Mouse (Mus musculus): Measurements from ENCODE around the gene Sgip1.

Gene Sgip1

DNA sequence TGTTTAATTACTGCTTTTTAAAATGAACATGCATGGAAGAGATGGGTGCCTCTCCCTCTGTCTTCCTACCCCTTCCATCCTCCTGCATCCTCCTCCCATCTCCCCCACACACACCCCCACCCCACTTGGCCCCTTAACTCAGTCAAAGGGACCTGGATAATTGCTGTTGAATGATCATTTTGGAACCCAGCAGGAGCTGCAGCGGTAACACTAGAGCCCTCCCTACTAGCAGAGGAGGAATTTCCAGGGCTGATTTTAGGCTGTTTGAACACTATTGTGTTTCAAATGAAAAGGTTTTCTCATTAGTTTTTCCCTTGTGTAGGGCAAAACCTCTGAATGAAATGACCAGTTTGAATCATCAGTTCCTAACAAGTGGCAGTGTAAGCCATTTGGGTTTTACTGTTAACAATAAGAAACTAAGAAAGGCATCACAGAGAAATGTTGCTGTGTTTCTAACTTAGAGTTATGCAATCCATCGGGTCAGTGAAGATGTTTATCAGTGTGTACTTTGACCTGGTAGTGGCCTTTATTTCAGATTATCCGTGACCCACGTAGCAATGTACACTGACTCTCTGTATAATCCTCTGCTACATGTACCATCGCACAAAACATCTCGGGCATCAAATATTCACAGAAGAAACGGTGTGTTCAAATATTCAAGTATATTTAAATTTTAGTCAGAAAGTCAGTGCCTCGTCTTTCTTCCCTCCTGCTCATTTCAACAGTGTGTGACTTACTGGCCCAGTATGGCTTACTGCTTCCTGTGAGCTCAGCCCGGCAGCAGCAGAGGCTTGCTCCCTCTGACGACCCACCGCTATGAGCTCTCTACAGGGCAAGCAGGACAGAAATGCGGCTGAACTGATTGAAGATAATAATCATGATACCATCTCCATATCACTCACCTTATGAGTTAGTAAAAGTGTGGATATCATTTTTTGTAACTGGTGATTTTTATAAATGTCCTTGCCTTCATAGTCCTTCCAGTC, 235.5 kb downstream of the Sgip1 start:
- no peak for DNase-seq (ENCODE audit: low spot score in 2 of 2)

- DNase-seq (ENCODE audit: low spot score in 2 of 2), result no peak
Measured at GRCm38 (mm10) chr4:102977778-102978321, 236.8 kb downstream of the Sgip1 start.

DNA sequence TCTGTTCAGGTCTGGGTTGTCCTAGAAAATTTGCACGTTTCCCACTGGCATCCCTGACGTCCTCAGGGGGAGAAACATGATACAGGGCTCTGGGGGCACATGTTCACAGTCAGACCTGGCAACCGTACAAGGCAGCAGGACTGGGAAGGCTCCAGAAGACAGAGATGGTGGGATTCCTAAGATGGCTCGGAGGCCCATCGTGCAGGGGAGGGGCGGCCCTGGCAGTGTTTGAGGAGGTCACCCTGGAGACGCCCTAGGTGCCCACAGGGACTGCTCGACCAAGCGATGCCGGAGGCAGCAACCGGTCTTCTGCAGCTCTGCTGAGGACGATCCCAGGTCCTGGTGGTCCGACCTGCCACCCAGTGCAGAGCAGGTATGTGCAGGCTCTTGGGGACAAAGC, 237.3 kb downstream of the Sgip1 start, which contains the start of gene Tctex1d1:
Tctex1d1 (plus strand) TSS at position 167 of the 400 bp plus-strand sequence.
- no peak for DNase-seq (ENCODE audit: low spot score in 2 of 2)

GRCm38 (mm10) chr4:102979385-102979784, 238.3 kb downstream of the Sgip1 start:
- DNase-seq (ENCODE audit: low spot score in 2 of 2), result no peak

- no peak for DNase-seq (ENCODE audit: low spot score in 2 of 2)
Measured at GRCm38 (mm10) chr4:102981709-102982108, 240.6 kb downstream of the Sgip1 start.

GRCm38 (mm10) chr4:102986173-102986572, 245.1 kb downstream of the Sgip1 start:
- DNase-seq (ENCODE audit: low spot score in 2 of 2), result no peak

DNA sequence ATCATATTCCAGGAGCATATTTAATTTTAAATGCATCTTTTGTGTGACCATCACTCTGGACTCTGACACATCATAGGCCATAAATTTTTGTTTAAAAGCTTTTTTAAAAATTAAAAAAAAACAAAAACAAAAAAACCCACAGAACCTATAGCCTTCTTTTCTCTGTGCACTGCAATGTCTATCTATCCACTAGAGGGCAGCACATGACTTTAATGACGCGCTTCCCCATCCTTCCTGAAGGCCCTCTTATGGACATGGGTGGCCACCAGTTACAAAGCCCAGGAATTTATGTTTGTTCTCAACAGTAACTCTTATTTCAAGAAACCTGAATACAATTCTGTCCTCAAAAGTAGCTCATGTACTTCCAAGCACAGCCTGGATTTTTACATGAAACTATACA, 245.8 kb downstream of the Sgip1 start:
- peak in 1 of 2 experiments; percentile 13 for DNase-seq (ENCODE audit: low spot score in 2 of 2)

DNA sequence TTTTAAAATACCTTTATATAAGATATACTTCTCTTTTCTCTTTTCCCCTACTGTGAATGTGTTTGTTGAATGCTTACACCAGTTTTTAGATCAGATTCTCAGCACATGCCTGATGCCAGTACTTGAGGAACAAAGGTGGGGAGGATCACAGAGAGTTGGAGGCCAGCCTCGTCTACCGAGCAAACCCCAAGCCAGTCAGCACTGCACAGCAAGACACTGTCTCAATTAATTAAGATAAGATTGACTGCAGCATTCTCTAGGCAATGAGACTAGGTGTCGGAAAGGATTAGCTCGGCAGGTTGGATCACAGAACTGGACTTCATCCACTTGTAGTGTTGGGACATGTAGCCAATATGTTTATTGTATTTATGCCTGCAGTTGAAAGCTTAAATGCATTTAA, 246.2 kb downstream of the Sgip1 start:
- no peak for DNase-seq (ENCODE audit: low spot score in 2 of 2)

DNA sequence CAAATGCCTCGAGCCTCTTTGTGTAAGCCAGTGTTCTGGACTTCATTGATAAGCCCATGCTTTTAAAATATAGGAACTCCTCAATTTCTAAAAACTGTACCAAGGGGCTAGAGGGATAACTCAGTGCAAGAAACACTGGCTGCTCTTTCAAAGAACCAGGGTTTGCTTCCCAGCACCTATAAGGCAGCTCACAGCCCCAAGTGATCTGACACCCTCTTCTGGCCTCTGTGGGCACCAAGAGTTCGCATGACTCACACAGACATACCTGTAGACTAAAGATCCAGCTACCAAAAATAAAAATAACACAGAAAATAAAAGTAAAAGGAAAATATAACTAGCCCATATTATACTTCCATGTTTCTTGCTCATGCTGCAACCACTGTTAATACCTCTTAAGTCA, 246.7 kb downstream of the Sgip1 start:
- DNase-seq (ENCODE audit: low spot score in 2 of 2), result no peak

DNA sequence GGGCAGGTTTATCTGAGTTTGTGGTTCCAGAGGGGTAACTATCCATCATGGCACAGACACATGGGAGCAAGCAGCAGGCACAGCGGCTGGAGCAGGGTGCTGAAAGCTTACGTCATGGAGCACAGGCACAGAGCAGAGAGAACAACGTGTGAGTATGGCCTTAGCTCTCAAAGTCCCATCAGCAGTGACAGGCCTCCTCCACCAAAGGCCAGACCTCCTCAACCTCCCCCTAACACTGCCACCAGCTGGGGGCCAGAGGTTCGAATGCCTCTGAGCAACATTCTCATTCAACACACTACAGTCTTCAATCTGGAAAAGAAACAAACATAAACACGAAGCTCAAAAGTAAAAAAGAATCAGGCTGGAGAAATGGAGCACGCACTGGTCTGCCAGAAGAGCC, 247.4 kb downstream of the Sgip1 start:
- DNase-seq (ENCODE audit: low spot score in 2 of 2), result no peak

DNA sequence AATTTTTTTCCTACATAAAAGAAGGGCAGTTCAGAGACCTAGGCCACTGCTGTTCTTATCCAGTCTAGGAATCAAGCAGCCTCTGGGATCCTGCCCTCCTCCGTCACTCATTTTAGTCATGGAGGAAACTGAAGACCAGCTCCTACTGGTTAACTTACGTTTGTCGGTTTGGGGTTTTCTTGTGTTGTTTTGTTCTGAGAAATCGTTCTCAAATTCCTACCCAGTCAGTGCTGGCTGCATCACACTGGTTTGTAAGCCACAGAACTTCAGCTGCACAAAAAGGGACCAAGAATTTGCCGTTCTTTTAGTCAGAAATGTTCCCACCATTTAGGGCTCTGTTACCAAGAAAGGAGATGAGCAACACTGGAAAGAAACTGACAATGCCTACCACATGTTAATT, 248.3 kb downstream of the Sgip1 start:
- no peak for DNase-seq (ENCODE audit: low spot score in 2 of 2)

DNA sequence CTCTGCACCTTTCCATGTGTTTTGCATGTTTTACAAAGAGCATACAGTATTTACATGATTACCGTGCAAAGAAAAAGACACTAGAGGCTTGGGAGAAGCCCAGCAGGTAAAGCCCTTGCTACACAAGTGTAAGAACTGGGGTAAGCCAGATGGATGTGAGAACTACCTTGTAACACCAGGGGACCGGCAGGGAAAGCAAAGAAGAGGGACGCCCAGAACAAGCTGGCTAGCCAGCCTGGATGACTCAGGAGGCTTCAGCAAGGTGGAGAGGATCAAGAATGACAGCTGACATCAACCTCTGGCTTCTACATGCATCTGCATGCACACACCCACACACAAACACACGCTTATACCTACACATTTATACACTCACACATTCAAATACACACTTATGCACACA, 248.9 kb downstream of the Sgip1 start:
- no peak for DNase-seq (ENCODE audit: low spot score in 2 of 2)

GRCm38 (mm10) chr4:102990595-102991340, 249.7 kb downstream of the Sgip1 start:
- no peak for DNase-seq (ENCODE audit: low spot score in 2 of 2)

GRCm38 (mm10) chr4:102991685-102992084, 250.6 kb downstream of the Sgip1 start:
- no peak for DNase-seq (ENCODE audit: low spot score in 2 of 2)

DNA sequence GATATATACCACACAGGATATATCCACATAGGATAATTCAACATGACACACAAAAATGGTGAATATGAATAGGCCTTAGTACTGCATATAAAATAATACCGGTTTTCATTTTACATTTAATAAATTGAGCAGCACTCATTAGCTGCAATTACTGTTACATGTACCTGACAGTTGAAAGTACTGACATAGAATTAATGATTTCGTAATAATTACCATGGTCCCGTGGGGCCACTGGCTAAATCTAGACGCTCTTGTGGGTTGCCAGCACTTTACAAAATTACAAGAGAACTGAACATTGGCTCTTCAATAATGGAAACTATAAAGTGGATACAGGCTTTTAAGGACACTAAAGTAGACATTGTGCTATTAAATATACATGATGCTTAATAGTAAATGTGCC, 263.6 kb downstream of the Sgip1 start:
- DNase-seq (ENCODE audit: low spot score in 2 of 2), result no peak

DNA sequence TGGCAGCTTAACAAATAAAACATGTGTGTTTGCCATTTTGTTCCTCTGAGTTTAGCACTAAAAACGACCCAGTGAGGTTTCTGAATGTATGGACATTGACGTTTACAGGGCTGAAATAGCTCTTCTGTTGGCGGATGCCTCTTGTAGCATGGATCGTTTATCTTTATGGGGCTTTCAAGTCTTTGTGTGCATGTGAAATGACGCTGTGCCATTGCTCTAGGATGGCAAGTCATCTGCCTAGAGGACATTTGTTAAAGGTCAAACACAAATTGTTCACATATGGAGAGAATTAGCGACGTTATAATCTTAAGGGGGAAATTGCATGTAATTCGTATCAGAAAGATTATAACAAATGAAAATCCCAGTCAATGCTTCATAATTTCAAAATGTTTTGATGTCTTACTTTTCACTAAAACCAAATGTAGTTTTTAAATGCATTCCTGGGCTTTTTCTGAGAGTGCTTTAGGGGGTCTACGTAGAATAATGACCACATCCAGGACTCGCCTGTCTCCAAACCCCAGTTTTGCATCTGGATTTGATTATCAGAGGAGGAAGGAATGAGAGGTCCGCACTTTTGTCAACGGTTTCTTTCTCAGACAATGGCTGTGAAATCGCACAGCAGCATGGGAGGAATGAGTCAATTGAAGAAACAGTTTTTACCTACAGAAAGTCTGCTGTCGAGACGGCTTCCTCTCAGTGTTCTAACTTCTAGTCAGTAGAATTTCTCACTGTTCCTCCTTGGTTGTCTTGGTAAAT, 264.3 kb downstream of the Sgip1 start:
- DNase-seq (ENCODE audit: low spot score in 2 of 2), result no peak

- DNase-seq (ENCODE audit: low spot score in 2 of 2), result no peak
Measured at GRCm38 (mm10) chr4:103006266-103006665, 265.2 kb downstream of the Sgip1 start.

DNA sequence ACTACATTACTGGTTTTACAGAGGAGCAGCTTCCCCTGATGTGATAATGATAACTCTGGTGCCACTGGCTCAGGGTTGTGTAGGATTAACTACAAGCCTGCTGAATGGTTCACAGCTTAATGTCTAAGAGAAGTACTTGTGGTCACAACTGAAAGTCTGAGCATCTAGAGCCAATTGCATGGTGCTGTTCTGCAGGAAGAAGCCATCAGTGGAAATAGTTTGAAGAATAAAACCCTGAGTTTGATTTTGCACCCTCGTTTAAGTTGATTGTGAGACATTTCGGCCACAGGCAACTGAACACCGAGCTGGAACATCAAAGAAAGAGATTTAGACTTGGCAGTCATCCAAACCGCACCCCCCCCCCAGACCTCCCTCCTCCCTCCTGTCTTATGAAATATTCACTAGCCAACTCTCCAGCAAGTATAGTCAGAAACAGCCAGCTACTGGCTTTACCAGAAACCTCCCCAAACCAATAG, 265.9 kb downstream of the Sgip1 start:
- DNase-seq (ENCODE audit: low spot score in 2 of 2), result no peak

GRCm38 (mm10) chr4:103010734-103011133, 269.6 kb downstream of the Sgip1 start:
- no peak for DNase-seq (ENCODE audit: low spot score in 2 of 2)

DNA sequence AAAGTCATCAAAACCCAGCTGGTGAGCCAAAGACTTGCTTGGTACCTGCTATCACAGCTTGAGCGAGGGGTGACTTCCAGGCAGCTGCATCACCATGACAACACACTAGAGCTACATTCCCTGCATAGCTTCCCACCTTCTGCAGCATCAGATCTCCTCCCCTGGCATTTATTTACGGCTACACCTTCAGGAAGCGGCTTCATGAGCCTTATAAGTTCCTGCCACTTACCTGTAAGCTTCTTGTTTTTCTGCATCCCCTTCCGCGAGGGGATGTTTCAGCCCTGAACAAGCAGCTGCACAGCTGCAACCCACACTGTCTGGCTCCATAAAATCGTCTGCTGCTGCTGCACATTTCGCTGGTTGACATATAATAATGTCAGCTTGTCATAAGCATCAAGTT, 270.7 kb downstream of the Sgip1 start:
- no peak for DNase-seq (ENCODE audit: low spot score in 2 of 2)

DNA sequence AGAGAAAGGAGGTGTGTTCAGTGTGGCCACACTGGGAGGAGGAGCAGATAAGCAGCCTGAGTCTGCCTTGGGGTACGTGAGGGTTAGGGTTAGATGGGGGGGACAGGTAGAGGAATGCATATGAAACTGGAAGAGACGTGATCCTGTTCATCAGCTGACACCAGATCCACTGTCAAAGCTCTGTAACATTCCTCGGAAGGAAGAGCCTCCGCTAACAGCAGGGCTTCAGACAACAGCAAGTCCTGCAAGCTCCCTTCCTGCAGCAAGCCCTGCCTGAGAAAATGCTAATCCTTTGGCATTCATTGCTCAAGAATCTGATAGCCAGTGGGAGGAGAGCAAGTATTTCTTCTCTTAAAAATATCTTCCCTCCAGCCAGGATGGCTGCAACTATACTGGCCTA, 272.4 kb downstream of the Sgip1 start:
- DNase-seq (ENCODE audit: low spot score in 2 of 2), result no peak
